Mouse (Mus musculus): ENCODE results near the gene Gm17606.

GRCm38 (mm10) chr14:54643011-54643410 lies 2.3 kb downstream of the Gm17606 start:
- TF ChIP-seq CTCF (IDR thresholded peaks at IDR 0.05; ENCODE audit: insufficient read depth, low read length) (no peak), POLR2A (IDR thresholded peaks at IDR 0.05; ENCODE audit: borderline replicate concordance, extremely low read depth, low read depth, low read length) (no peak)

All from lung, adult 2 months (tissue).